Mouse (Mus musculus) C2C12 (cell line): ENCODE measurements at regions not wholly inside any gene's neighbourhood (a gene's known extent, or its start where the extent isn't known, plus 50 kb on each side); places are given as distances from the start of the nearest gene placed in this dataset.

ENCODE experiments used
- H3K27me3 ChIP-seq: one replicate; pipeline ENCODE4 v1.6.1; 2011; ENCODE audit not compliant: control insufficient read depth, insufficient read depth, insufficient read length
- H3K36me3 ChIP-seq: one replicate; pipeline ENCODE4 v1.6.1; 2011; ENCODE audit not compliant: control insufficient read depth, insufficient read depth
- H3K4me3 ChIP-seq: one replicate; pipeline ENCODE4 v1.5.1; 2011; ENCODE audit warnings: mild to moderate bottlenecking, control low read depth; ENCODE audit not compliant: poor library complexity, insufficient read depth, severe bottlenecking
- H3K79me2 ChIP-seq: one replicate; pipeline ENCODE4 v1.6.1; 2011; ENCODE audit not compliant: control insufficient read depth, insufficient read depth
- H3K79me3 ChIP-seq: one replicate; pipeline ENCODE4 v1.6.1; 2011; ENCODE audit warnings: low read depth, control low read depth
- H3ac ChIP-seq: one replicate; pipeline ENCODE3; 2011; ENCODE audit warnings: low read depth; ENCODE audit not compliant: control insufficient read depth, insufficient read length
- CEBPB ChIP-seq: IDR thresholded peaks from one replicate; pipeline ENCODE4 v1.6.1; 2011; ENCODE audit warnings: low read depth, mild to moderate bottlenecking, control low read depth, moderate library complexity
- CTCF ChIP-seq: IDR thresholded peaks from one replicate; pipeline ENCODE4 v1.5.1; 2011; ENCODE audit not compliant: control insufficient read depth, insufficient read depth, insufficient read length
- FOSL1 ChIP-seq: IDR thresholded peaks from one replicate; pipeline ENCODE4 v1.8.0; 2011; ENCODE audit warnings: mild to moderate bottlenecking, low read length; ENCODE audit not compliant: poor library complexity, insufficient read depth, severe bottlenecking
- MAX ChIP-seq: IDR thresholded peaks from one replicate; pipeline ENCODE4 v1.6.1; 2011; ENCODE audit warnings: mild to moderate bottlenecking, control low read depth
- MYOD1 ChIP-seq: IDR thresholded peaks from one replicate; pipeline ENCODE4 v1.6.1; 2011; ENCODE audit warnings: low read depth; ENCODE audit not compliant: control insufficient read depth, insufficient read length
- MYOG ChIP-seq: IDR thresholded peaks from one replicate; pipeline ENCODE4 v1.6.1; 2011; ENCODE audit not compliant: control insufficient read depth, insufficient read length; ENCODE audit errors: extremely low read depth
- USF1 ChIP-seq: IDR thresholded peaks from one replicate; pipeline ENCODE4 v1.6.1; 2011; ENCODE audit warnings: low read depth, mild to moderate bottlenecking, control low read depth, moderate library complexity

GRCm38 (mm10) chr5:133143679-133144078, 600.5 kb upstream of the Auts2 start:
- Histone ChIP-seq H3K36me3 (no peaks in the 10 kb centered on the region), H3ac (no peak overlapping the region), H3K4me3 (no peak overlapping the region), H3K79me3 (no peaks in the 10 kb centered on the region), H3K27me3 (no peaks in the 10 kb centered on the region), H3K79me2 (no peaks in the 10 kb centered on the region)
- no peak for TF ChIP-seq MYOG
- no peak for TF ChIP-seq MYOD1
- no peak for TF ChIP-seq USF1
- no peak for TF ChIP-seq FOSL1

- Histone ChIP-seq H3K79me2 (no peaks in the 10 kb centered on the region), H3K79me3 (no peaks in the 10 kb centered on the region), H3K27me3 (no peaks in the 10 kb centered on the region), H3K36me3 (no peaks in the 10 kb centered on the region), H3ac (no peak overlapping the region), H3K4me3 (no peak overlapping the region)
- TF ChIP-seq USF1 (no peak), MYOG (no peak), CEBPB (no peak), CTCF (no peak), MYOD1 (no peak)
These were observed 599.4 kb upstream of the Auts2 start for GRCm38 (mm10) chr5:133142401-133143115.

GRCm38 (mm10) chr5:133131042-133131441, 587.9 kb upstream of the Auts2 start:
- no peaks in the 10 kb centered on the region for H3K27me3 ChIP-seq
- H3K36me3 ChIP-seq: no peaks in the 10 kb centered on the region
- H3K79me3 ChIP-seq: no peaks in the 10 kb centered on the region
- no peaks in the 10 kb centered on the region for H3K79me2 ChIP-seq
- no peak overlapping the region for H3K4me3 ChIP-seq
- H3ac ChIP-seq: no peak overlapping the region
- no peak for TF ChIP-seq FOSL1
- TF ChIP-seq USF1: no peak
- no peak for TF ChIP-seq CEBPB
- TF ChIP-seq CTCF: no peak
- TF ChIP-seq MYOG: no peak
- TF ChIP-seq MYOD1: no peak
- TF ChIP-seq MAX: no peak

DNA sequence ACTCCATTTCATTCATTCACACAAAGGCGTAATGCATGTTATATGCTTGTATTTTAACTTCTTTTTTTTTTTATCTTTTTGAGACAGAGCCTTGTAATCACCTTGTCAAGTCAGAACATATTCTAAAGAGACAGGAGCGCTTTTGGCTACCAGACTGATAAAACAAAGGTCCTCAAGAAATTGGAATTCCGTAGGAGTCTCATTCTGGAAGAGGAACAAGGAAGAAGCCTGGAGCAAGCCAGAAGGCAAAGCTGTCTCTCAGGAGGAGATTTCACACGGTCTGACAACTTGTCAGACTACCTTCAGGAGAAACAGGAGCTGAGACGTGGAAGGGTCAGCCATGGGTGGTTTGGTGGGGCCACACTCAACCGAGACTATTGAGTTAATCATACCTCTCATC, 587.2 kb upstream of the Auts2 start:
- Histone ChIP-seq H3K4me3 (no peak overlapping the region), H3K27me3 (no peaks in the 10 kb centered on the region), H3K36me3 (no peaks in the 10 kb centered on the region), H3K79me3 (no peaks in the 10 kb centered on the region), H3ac (no peak overlapping the region), H3K79me2 (no peaks in the 10 kb centered on the region)
- no peak for TF ChIP-seq MAX
- no peak for TF ChIP-seq FOSL1
- TF ChIP-seq CEBPB: no peak
- TF ChIP-seq USF1: no peak
- no peak for TF ChIP-seq MYOD1
- TF ChIP-seq MYOG: no peak

- Histone ChIP-seq H3ac (no peak overlapping the region), H3K36me3 (no peaks in the 10 kb centered on the region), H3K27me3 (no peaks in the 10 kb centered on the region), H3K79me2 (no peaks in the 10 kb centered on the region), H3K4me3 (no peak overlapping the region), H3K79me3 (no peaks in the 10 kb centered on the region)
- TF ChIP-seq MYOG (no peak), MAX (no peak), FOSL1 (no peak), CEBPB (no peak)
These were observed 581.1 kb upstream of the Auts2 start for GRCm38 (mm10) chr5:133124223-133124622.

- H3K79me3 ChIP-seq: no peaks in the 10 kb centered on the region
- no peaks in the 10 kb centered on the region for H3K36me3 ChIP-seq
- no peaks in the 10 kb centered on the region for H3K79me2 ChIP-seq
- TF ChIP-seq CTCF: no peak
- TF ChIP-seq MYOD1: no peak
- no peak for TF ChIP-seq MYOG
- no peak for TF ChIP-seq MAX
- no peak overlapping the region for H3K4me3 ChIP-seq
- H3ac ChIP-seq: no peak overlapping the region
- H3K27me3 ChIP-seq: no peaks in the 10 kb centered on the region
These were observed 570.8 kb upstream of the Auts2 start for GRCm38 (mm10) chr5:133113946-133114345.
